ENCODE assay signal across 30 mouse cellular contexts in the genomic region with DNA sequence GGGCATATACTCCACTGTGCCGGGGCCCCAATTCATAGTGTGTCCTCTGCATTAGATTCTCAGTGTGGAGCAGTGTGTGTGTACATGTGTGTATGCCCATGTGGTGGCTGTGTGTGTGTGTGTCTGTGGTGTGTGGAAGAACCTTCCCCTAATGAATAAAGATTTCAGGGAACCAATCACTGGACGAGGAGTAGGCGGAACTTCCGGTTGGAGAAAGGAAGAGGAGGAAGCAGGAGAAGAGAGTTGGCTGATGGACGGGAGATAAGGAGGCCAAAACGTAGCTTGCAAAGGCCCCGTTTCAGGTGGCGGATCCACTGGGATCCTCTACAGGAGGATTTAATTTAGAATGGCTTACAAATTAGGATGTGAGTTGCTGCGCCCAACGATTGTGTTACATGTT.
A peak's percentile ranks its signal among the peaks of the same experiment; 100 is the strongest.
DNase-seq lines count a peak whose midpoint lies in the region; ATAC-seq and TF ChIP-seq lines count a peak whose summit lies in the region.
"Had no signal": no experiment of that assay in that cellular context is flagged by ENCODE, and none has a peak within 500 bp of the region (broad histone marks: within the 10 kb centered on the region; RNA-seq: fewer than 3 reads in every experiment).

No protein-coding gene starts in this region.

- H3K9ac ChIP-seq in MEL (ENCODE audit: control insufficient read depth, low read depth, low read length, poor library complexity, severe bottlenecking): no peak overlapping the region
- no peak overlapping the region for H3K9ac ChIP-seq in liver, postnatal 0 days (replicated peaks)
- H3K9ac ChIP-seq: embryonic facial prominence, embryonic 13.5 days; forebrain, embryonic 12.5 days; forebrain, embryonic 15.5 days; heart, embryonic 12.5 days; heart, embryonic 15.5 days; hindbrain, embryonic 14.5 days had no signal

- H3K4me2 ChIP-seq in liver, postnatal 0 days (ENCODE audit: low read depth, low read length): no peak overlapping the region
- H3K4me2 ChIP-seq: embryonic facial prominence, embryonic 13.5 days; forebrain, embryonic 12.5 days; forebrain, embryonic 15.5 days; heart, embryonic 12.5 days; heart, embryonic 15.5 days; hindbrain, embryonic 14.5 days had no signal

- no peak for ATAC-seq in liver, postnatal 0 days
- ATAC-seq: forebrain, embryonic 15.5 days; hindbrain, postnatal 0 days; inflammation-experienced regulatory T-cells, adult 6 months had no signal

- H3K27me3 ChIP-seq in testis, adult 2 months (ENCODE audit: control insufficient read depth, insufficient read depth, low read length): no peaks in the 10 kb centered on the region
- H3K27me3 ChIP-seq in MEL (ENCODE audit: control insufficient read depth in 1 of 2, insufficient read depth in 2 of 2, low read length in 2 of 2): peaks cover 0 to 4% of the 10 kb centered on the region in 2 experiments; a peak in 2 of 4 replicates
- no peaks in the 10 kb centered on the region for H3K27me3 ChIP-seq in liver, postnatal 0 days (ENCODE audit: insufficient read depth, low read length)
- H3K27me3 ChIP-seq: embryonic facial prominence, embryonic 13.5 days; forebrain, embryonic 12.5 days; forebrain, embryonic 15.5 days; heart, embryonic 12.5 days; heart, embryonic 15.5 days had no signal

- no peak for TF ChIP-seq EP300 in MEL (IDR thresholded peaks at IDR 0.05; ENCODE audit: low read depth in 1 of 2, low read length in 2 of 2)
- no peak for TF ChIP-seq EP300 in liver, postnatal 0 days (IDR thresholded peaks at IDR 0.05; ENCODE audit: low read depth)

- TF ChIP-seq CTCF in testis, adult 2 months (IDR thresholded peaks at IDR 0.05; ENCODE audit: control insufficient read depth, insufficient read depth, insufficient replicate concordance, low read depth, low read length): no peak
- TF ChIP-seq CTCF in MEL (IDR thresholded peaks at IDR 0.05 in 2 of 3, conservative IDR thresholded peaks at IDR 0.05 in 1 of 3; ENCODE audit: control insufficient read depth in 1 of 3, insufficient read depth in 1 of 3, low read depth in 2 of 3, low read length in 3 of 3, poor library complexity in 1 of 3, severe bottlenecking in 1 of 3): no peak
- TF ChIP-seq CTCF in liver, postnatal 0 days (IDR thresholded peaks at IDR 0.05; ENCODE audit: low read depth): no peak

- no peak for TF ChIP-seq POLR2A in testis, adult 2 months (IDR thresholded peaks at IDR 0.05; ENCODE audit: control insufficient read depth, low read depth, low read length)
- no peak for TF ChIP-seq POLR2A in MEL (IDR thresholded peaks at IDR 0.05; ENCODE audit: control insufficient read depth in 1 of 2, insufficient read depth in 1 of 2, low read depth in 1 of 2, low read length in 2 of 2, poor library complexity in 1 of 2)

- no peak overlapping the region for H3K27ac ChIP-seq in testis, adult 2 months (ENCODE audit: control insufficient read depth, insufficient read depth, low read depth, low read length)
- no peak overlapping the region for H3K27ac ChIP-seq in MEL (ENCODE audit: control insufficient read depth, low read depth, low read length)
- no peak overlapping the region for H3K27ac ChIP-seq in liver, postnatal 0 days (ENCODE audit: low read depth)
- H3K27ac ChIP-seq: embryonic facial prominence, embryonic 10.5 days; embryonic facial prominence, embryonic 13.5 days; forebrain, embryonic 12.5 days; forebrain, embryonic 15.5 days; heart, embryonic 15.5 days; hindbrain, embryonic 14.5 days; hindbrain, postnatal 0 days had no signal

- peaks cover 3% of the 10 kb centered on the region for H3K4me1 ChIP-seq in testis, adult 2 months (ENCODE audit: control insufficient read depth, insufficient read depth, low read length)
- no peaks in the 10 kb centered on the region for H3K4me1 ChIP-seq in MEL (ENCODE audit: control insufficient read depth in 1 of 2, insufficient read depth in 2 of 2, low read length in 2 of 2)
- H3K4me1 ChIP-seq in liver, postnatal 0 days (ENCODE audit: insufficient read depth): no peaks in the 10 kb centered on the region
- H3K4me1 ChIP-seq: embryonic facial prominence, embryonic 10.5 days; embryonic facial prominence, embryonic 13.5 days; forebrain, embryonic 12.5 days; forebrain, embryonic 15.5 days; heart, embryonic 12.5 days; heart, embryonic 15.5 days had no signal

- 77% methylated on average over 10 of the region's 10 CpGs for WGBS in liver, postnatal 0 days (ENCODE audit: insufficient replicate concordance)

- H3K36me3 ChIP-seq in testis, adult 2 months (ENCODE audit: control insufficient read depth, insufficient read depth, low read length): no peaks in the 10 kb centered on the region
- no peaks in the 10 kb centered on the region for H3K36me3 ChIP-seq in MEL (ENCODE audit: control insufficient read depth in 1 of 2, insufficient read depth in 2 of 2, low read length in 2 of 2)
- H3K36me3 ChIP-seq in liver, postnatal 0 days (replicated peaks; ENCODE audit: insufficient read depth, low read length): no peaks in the 10 kb centered on the region
- H3K36me3 ChIP-seq: embryonic facial prominence, embryonic 10.5 days; embryonic facial prominence, embryonic 13.5 days; forebrain, embryonic 12.5 days; forebrain, embryonic 15.5 days; G1E; heart, embryonic 12.5 days; heart, embryonic 15.5 days had no signal

- H3K79me2 ChIP-seq in MEL (ENCODE audit: control insufficient read depth, insufficient read depth, low read length, poor library complexity): no peaks in the 10 kb centered on the region

- DNase-seq in testis, postnatal 10 days (ENCODE audit: low spot score): no peak
- DNase-seq in MEL (ENCODE audit: low read depth, low spot score): peak; percentile 39
- peak; percentile 51 for DNase-seq in ZHBTc4 (ENCODE audit: low read depth, low spot score)
- no peak for DNase-seq in cerebellum, adult 18-20 months
- DNase-seq in liver, postnatal 0 days: no peak
- no peak for DNase-seq in kidney, postnatal 10 days
- DNase-seq: adrenal gland, adult 2 months; adrenal gland, postnatal 14 days; B cell, adult 2 months; cerebellum, adult 11 months; cerebellum, adult 8-10 months; cerebellum, postnatal 10 days; cerebellum, postnatal 36 days; embryo, embryonic 11 days; gastrocnemius, postnatal 25 days; heart, adult 18-20 months; heart, postnatal 10 days; heart, postnatal 4 days had no signal

- no peaks in the 10 kb centered on the region for H3K9me3 ChIP-seq in MEL (replicated peaks; ENCODE audit: insufficient read depth, low read length)
- H3K9me3 ChIP-seq in liver, postnatal 0 days (ENCODE audit: low read length): no peaks in the 10 kb centered on the region
- H3K9me3 ChIP-seq: embryonic facial prominence, embryonic 10.5 days; embryonic facial prominence, embryonic 13.5 days; forebrain, embryonic 12.5 days; forebrain, embryonic 15.5 days; G1E; heart, embryonic 12.5 days; heart, embryonic 15.5 days had no signal

- H3K4me3 ChIP-seq in testis, adult 2 months (ENCODE audit: control insufficient read depth, low read depth, low read length): peak overlapping the region; percentile 84
- no peak overlapping the region for H3K4me3 ChIP-seq in MEL (ENCODE audit: control insufficient read depth in 1 of 2, insufficient read depth in 1 of 2, low read depth in 2 of 2, low read length in 2 of 2)
- H3K4me3 ChIP-seq in liver, postnatal 0 days (ENCODE audit: low read depth, low read length): no peak overlapping the region
- H3K4me3 ChIP-seq: embryonic facial prominence, embryonic 10.5 days; embryonic facial prominence, embryonic 13.5 days; erythroblast, embryonic 14.5 days; forebrain, embryonic 12.5 days; forebrain, embryonic 15.5 days; heart, embryonic 12.5 days; heart, embryonic 15.5 days had no signal

- no peak for TF ChIP-seq RAD21 in MEL (IDR thresholded peaks at IDR 0.05; ENCODE audit: low read depth, low read length)

TF ChIP-seq in MEL, 35 proteins besides CTCF, POLR2A, EP300 and RAD21:
- TF ChIP-seq MAFK (IDR thresholded peaks at IDR 0.05; ENCODE audit: borderline replicate concordance, low read depth, low read length) (no peak), RCOR1 (IDR thresholded peaks at IDR 0.05; ENCODE audit: low read depth, low read length) (no peak), GATA1 (IDR thresholded peaks at IDR 0.05; ENCODE audit: low read depth, low read length) (0 out of 2 replicates have a peak, but pooled peaks have one; percentile 26)

Comparison
In these comparisons a context has a peak if more than half of its experiments do, and no peak if none do; other contexts are left out.
1. DNase-seq: peak in MEL (single experiment) and ZHBTc4 (single experiment); none in testis, postnatal 10 days (single experiment), cerebellum, adult 18-20 months (0 of 2), liver, postnatal 0 days (single experiment) and kidney, postnatal 10 days (single experiment).